Mouse (Mus musculus): Measurements from ENCODE around the gene Snrpb2. TPM values are rescaled to one million over a fixed set of nuclear protein-coding genes. Genes with fewer than 3 reads are reported as not detected.

The Snrpb2 gene
- polyA plus RNA-seq, 1 experiment = 5.2 TPM

- no peak for DNase-seq (ENCODE audit: low read depth)
Measured at GRCm38 (mm10) chr2:143094761-143095160, 31.9 kb downstream of the Snrpb2 start.

GRCm38 (mm10) chr2:143097170-143097569 is 34.3 kb downstream of the Snrpb2 start:
- no peak for DNase-seq (ENCODE audit: low read depth)

GRCm38 (mm10) chr2:143113859-143114258 is 51.0 kb downstream of the Snrpb2 start:
- no peak for DNase-seq (ENCODE audit: low read depth)

GRCm38 (mm10) chr2:143114716-143115115 is 51.9 kb downstream of the Snrpb2 start:
- no peak for DNase-seq (ENCODE audit: low read depth)

GRCm38 (mm10) chr2:143117453-143117852 is 54.6 kb downstream of the Snrpb2 start:
- no peak for DNase-seq (ENCODE audit: low read depth)

GRCm38 (mm10) chr2:143118221-143118620 is 55.4 kb downstream of the Snrpb2 start:
- DNase-seq (ENCODE audit: low read depth) = no peak

Other genes with a start within 250 kb of the Snrpb2 start
- 24.2 and 30.2 TPM in 2 replicates for gene Kif16b, start 161.5 kb upstream of the Snrpb2 start, polyA plus RNA-seq (2012; rRNA removed)
- not detected in 2 replicates for gene Otor, start 15.4 kb downstream of the Snrpb2 start, polyA plus RNA-seq (2012; rRNA removed)

Measured in gonadal fat pad, adult 2 months (tissue).